Mouse (Mus musculus) cerebellum, adult 11-12 months (tissue): ENCODE results near the gene Trnt1.
A peak's percentile ranks its signal among the peaks of the same experiment; 100 is the strongest.

ENCODE experiments used
- DNase-seq: peaks from one replicate; pipeline ENCODE4 v3.0.0; 2022

The Trnt1 gene

GRCm38 (mm10) chr6:106791429-106791828, 22.5 kb downstream of the Trnt1 start:
- no peak for DNase-seq

- no peak for DNase-seq
Observed at GRCm38 (mm10) chr6:106792486-106792885, 23.6 kb downstream of the Trnt1 start.

DNA sequence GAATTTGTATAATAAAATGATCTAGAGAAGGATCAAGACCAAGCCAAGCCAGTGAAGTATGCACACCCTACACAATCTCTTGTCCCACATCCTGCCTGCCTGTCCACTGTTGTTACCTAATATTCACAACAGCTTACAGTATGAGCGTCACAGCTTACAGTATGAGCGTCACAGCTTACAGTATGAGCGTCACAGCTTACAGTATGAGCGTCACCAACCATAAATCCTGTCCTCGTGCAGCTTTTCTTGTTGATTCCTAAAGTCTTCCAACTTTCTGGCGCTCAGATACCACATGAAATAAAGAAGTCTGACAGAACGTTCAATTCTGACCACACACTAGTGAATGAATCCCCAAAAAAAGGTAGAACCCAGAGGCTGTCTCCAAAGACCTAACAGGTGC, 24.2 kb downstream of the Trnt1 start:
- no peak for DNase-seq

GRCm38 (mm10) chr6:106793621-106794020, 24.7 kb downstream of the Trnt1 start:
- no peak for DNase-seq

DNA sequence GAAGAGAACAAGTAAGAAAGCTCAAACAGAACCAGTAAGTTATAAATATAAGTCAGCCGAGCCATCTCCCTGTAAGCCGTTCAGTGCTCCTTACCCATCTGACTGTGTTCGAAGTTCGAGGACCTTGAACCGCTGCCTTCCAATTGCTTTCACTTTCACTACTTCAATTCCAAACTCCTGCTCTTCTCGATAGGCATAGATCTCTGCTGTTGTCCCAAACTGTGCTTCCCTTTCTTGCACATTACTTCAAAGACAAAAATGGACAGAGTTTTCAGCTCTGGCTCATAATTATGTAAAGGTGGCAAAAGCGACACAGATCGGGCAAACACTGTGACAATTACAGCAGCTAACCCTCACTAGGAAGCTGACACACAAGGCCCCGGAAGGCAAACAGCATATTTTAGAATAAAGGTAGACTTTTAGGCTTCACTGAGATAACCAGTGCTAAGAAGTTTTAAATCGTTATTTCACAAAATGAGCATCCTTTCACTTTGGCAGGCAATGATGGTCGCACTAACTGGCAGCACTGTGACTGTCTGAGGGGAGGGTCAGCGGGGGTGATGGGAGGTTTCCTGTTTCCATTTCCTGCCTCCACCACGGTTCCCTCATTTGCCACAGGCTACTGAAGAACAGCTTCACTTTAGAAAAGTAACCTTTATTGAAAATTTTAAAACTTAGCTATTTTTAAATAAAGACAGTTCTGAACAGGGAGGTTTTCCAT, 25.3 kb downstream of the Trnt1 start:
- DNase-seq, result no peak

DNA sequence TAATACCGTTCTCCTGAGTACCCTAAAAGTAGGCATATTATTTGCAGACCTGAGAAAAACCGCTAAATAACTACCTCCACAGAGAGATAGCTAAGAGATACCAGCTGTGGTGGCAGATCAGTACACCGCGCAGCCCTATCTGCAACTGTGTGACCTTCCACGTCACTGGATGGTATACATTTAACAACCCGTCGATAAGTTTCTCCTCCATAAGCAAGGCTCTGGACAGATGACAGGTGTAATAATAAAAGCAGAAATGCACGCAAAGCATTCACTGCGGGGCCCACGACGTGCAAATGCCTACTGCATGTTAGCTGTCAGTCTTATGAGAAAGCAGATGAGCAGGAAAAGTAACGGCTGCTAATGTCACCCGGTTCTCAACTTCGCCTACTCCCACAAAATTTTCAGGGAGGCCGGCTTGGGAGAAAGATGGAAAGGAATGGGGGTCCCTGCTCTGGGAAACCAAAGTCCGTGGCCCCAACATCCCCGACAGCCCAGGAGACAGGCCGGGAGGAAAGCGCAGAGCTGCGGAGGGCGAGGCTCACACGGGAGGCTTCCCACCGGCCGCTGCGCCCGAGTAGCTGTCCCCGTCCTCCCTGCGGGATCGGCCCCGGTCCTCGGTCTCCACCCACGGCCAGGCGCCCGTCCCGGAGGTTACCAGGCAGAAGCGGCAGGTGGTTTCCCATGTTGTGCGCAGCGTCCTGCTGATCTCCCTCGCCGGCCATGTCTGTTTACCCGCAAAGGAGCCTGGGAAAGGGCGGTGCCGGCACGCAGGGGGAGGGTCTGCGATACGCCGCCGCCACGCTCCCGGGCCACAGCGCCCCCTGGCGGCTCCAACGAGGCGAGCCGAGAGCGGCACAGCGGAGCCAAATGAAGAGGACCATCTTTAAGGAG, 30.7 kb downstream of the Trnt1 start, which contains the start of gene Crbn:
Gene Crbn (minus strand): TSS at position 745 of the 894 bp plus-strand sequence.
- peak; percentile 92 for DNase-seq

- DNase-seq, result no peak
Observed at GRCm38 (mm10) chr6:106800227-106800557, 31.3 kb downstream of the Trnt1 start.

DNA sequence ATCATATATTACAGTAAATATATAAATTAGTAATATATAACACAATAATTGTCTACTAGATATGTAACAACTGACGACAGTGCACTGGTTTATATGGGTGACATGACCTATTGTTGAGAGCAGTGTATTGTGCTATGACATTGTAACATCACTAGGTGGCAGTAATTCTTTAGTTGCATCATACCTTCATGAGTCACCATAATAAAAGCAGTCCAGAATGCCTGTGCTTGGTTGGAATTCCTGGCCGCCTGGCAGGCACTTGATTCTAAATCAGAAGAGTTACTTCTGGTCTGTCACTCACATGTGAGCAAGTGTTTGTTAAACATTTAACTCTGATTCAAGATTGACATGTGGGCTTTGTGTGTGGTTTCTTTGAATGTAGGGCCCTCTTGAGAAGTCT, 36.0 kb downstream of the Trnt1 start:
- peak; percentile 44 for DNase-seq

DNA sequence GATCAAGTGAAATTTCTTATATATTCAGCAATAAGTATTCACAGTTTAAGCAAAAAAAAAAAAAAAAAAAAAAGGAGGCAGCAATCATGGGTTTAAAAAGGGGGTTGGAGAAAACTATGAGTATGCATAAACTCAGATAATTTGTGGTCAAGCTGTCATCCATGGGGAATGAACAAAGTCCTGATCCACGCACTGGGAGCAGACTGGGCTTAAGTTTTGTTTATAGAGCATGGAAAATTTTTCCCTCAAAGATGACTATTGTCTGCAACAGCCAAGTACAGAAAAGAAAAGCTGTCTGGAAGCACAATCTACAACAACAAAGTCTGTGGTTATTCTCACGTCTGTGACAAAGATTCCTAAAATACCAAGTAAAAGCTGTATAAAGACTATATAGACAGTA, 40.2 kb downstream of the Trnt1 start:
- DNase-seq, result no peak

DNA sequence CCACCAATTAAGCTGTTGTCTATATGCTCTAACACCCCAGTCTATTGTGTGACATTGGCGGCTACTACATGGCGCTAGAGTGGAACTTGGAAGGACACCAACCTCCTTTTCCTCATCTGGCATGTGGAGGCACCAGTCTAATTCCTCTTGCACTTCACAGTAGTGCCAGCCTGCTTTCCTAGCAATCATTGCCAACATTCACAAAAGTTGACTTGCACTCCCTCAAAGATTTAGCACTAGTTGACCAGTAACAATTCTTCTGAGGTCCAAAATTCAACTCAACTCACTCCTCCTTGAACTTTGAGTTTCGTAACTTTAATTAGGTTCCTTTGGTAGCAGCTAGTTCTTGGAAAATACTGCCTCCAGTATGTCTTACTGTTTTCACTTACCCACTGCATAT, 41.8 kb downstream of the Trnt1 start:
- no peak for DNase-seq

DNA sequence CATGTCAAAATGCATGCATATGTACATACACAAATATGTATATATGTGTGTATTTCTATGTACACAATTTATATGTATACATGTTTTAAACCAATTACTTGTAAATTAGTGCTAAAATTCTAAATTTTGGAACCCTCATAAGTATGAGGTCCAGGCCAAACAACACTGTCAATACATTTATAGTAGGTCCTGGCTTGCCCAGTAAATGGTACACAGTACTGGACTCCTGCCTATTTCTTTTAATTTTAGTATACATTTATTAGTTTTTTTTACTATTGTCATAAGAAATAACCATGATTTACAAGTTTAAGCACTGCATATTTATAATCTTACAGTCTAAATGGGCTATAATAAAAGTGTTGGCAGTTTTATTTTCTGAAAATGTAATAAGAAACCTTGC, 50.3 kb downstream of the Trnt1 start:
- DNase-seq, result no peak

- no peak for DNase-seq
Observed at GRCm38 (mm10) chr6:106819906-106820305, 51.0 kb downstream of the Trnt1 start.

DNA sequence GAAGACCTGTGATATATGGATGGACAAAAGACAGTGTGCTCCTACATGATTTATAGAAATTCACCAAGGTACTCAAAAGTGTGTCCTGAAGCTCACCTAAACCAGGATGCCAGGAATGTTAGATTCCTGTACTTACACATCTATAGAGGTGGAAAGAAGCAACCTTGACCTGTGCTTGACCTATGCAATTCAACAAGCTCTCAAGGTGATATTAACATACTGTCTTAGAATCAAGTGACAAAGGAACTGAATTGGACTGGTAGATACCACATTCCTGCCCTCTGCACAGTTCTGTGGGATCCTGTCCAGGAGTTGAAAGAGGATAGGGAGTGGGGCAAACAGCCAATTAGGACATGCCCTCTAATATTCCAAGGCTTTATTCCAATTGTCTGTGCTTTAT, 51.6 kb downstream of the Trnt1 start:
- no peak for DNase-seq

GRCm38 (mm10) chr6:106822329-106822728, 53.4 kb downstream of the Trnt1 start:
- DNase-seq, result peak; percentile 32
